21 mouse cellular contexts compared by ENCODE assay signal in the genomic region with DNA sequence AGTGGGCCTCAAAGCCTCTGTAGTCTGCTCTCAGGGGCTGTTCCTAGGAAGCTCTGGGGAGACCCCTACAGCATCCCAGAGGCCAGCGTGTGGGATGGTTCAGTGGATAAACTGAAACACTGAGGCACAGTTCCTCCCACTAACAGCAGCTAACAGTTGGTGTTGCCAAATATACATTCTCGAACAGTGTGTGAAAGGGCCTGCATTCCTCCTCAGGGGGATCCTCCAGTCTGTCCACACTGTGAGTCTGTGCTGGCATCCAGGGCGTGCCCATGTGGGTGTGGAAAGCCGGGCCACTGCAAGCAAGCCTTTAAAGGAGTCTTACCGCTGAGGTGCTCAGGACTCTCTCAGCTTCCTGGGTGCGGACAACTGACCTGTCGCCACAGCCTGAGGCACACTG. TPM values are rescaled to one million over a fixed set of nuclear protein-coding genes. Genes with fewer than 3 reads are reported as not detected.
DNase-seq lines count a peak whose midpoint lies in the region; ATAC-seq and TF ChIP-seq lines count a peak whose summit lies in the region.
"Had no signal": no experiment of that assay in that cellular context is flagged by ENCODE, and none has a peak within 500 bp of the region (broad histone marks: within the 10 kb centered on the region; RNA-seq: fewer than 3 reads in every experiment).

No protein-coding gene starts in this region.

- H3K36me3 ChIP-seq in forebrain, postnatal 0 days (ENCODE audit: insufficient read depth) = no peaks in the 10 kb centered on the region
- H3K36me3 ChIP-seq in forebrain, embryonic 13.5 days (ENCODE audit: poor library complexity, severe bottlenecking) = no peaks in the 10 kb centered on the region
- H3K36me3 ChIP-seq: neural tube, embryonic 13.5 days had no signal

- no peak overlapping the region for H3K27ac ChIP-seq in forebrain, postnatal 0 days (ENCODE audit: low read depth, low read length)
- no peak overlapping the region for H3K27ac ChIP-seq in forebrain, embryonic 13.5 days
- H3K27ac ChIP-seq: hindbrain, postnatal 0 days; liver, embryonic 14.5 days; neural tube, embryonic 13.5 days had no signal

- no peaks in the 10 kb centered on the region for H3K4me1 ChIP-seq in forebrain, postnatal 0 days (ENCODE audit: insufficient read depth)
- no peaks in the 10 kb centered on the region; the same call in 1 of the 2 replicates for H3K4me1 ChIP-seq in forebrain, embryonic 13.5 days
- H3K4me1 ChIP-seq: neural tube, embryonic 13.5 days had no signal

- ATAC-seq in forebrain, postnatal 0 days = no peak
- no peak for ATAC-seq in forebrain, embryonic 13.5 days
- ATAC-seq: hindbrain, postnatal 0 days; lung, postnatal 0 days had no signal

- no peaks in the 10 kb centered on the region for H3K9me3 ChIP-seq in forebrain, postnatal 0 days (ENCODE audit: low read length)
- no peaks in the 10 kb centered on the region for H3K9me3 ChIP-seq in forebrain, embryonic 13.5 days (replicated peaks)
- H3K9me3 ChIP-seq: neural tube, embryonic 13.5 days had no signal

- no peak overlapping the region for H3K4me3 ChIP-seq in forebrain, postnatal 0 days (ENCODE audit: low read depth, low read length)
- no peak overlapping the region for H3K4me3 ChIP-seq in forebrain, embryonic 13.5 days
- H3K4me3 ChIP-seq: neural tube, embryonic 13.5 days had no signal

- 0 out of 2 replicates have a peak, but pooled peaks have one; percentile 4 for TF ChIP-seq CTCF in forebrain, postnatal 0 days (IDR thresholded peaks at IDR 0.05; ENCODE audit: low read depth)

- no peak overlapping the region for H3K9ac ChIP-seq in forebrain, postnatal 0 days
- H3K9ac ChIP-seq in forebrain, embryonic 13.5 days = no peak overlapping the region
- H3K9ac ChIP-seq: liver, embryonic 14.5 days; neural tube, embryonic 13.5 days had no signal

- H3K27me3 ChIP-seq in forebrain, postnatal 0 days (ENCODE audit: insufficient read depth, low read length) = no peaks in the 10 kb centered on the region
- no peaks in the 10 kb centered on the region for H3K27me3 ChIP-seq in forebrain, embryonic 13.5 days
- H3K27me3 ChIP-seq: neural tube, embryonic 13.5 days had no signal

- intact Hi-C loops in left cerebral cortex, postnatal 4 days (cut with DNase I) = no loop called here
- intact Hi-C loops in left cerebral cortex, postnatal 36 days (cut with DNase I) = loop anchor here (2.0 kb wide), 1 partner anchor 62 kb away; a partner anchor contains a TSS

- H3K4me2 ChIP-seq in forebrain, postnatal 0 days (ENCODE audit: low read depth) = no peak overlapping the region
- H3K4me2 ChIP-seq in forebrain, embryonic 13.5 days = no peak overlapping the region
- H3K4me2 ChIP-seq: neural tube, embryonic 13.5 days had no signal

- no peak for DNase-seq in forebrain, postnatal 0 days
- peak; percentile 57 to 73 for DNase-seq in left cerebral cortex, adult 18-20 months (ENCODE audit: low spot score in 2 of 2)
- DNase-seq in left cerebral cortex, postnatal 4 days = no peak
- DNase-seq in left cerebral cortex, postnatal 36 days (ENCODE audit: low spot score in 2 of 2) = peak; percentile 63 to 65
- DNase-seq in telencephalon, adult 2 months (ENCODE audit: low read depth, low spot score) = peak; percentile 64
- no peak for DNase-seq in spleen, postnatal 14 days (ENCODE audit: low spot score in 2 of 2)
- DNase-seq: cerebellum, adult 11 months; embryo, embryonic 11 days; heart, adult 18-20 months; heart, postnatal 36 days; kidney, adult 8-10 months; kidney, postnatal 4 days; spleen, adult 18-20 months; thymus, postnatal 4 days had no signal

- 64% methylated on average over 7 of the region's 7 CpGs for WGBS in forebrain, postnatal 0 days
- WGBS in forebrain, embryonic 13.5 days = 65% methylated on average over 7 of the region's 7 CpGs

RNA-seq across cellular contexts. Expression of a gene that starts 21.6 kb away (rescaled TPM):
- total RNA-seq in forebrain, postnatal 0 days (2014; rRNA removed) = 7.2 and 7.5 TPM in 2 replicates
- polyA plus RNA-seq in forebrain, postnatal 0 days (2015; fragmentation: Nextera tagmentation; extraction: Ambion mirVana) = 5.7 and 6.2 TPM in 2 replicates
- polyA plus RNA-seq in forebrain, embryonic 13.5 days (2015; fragmentation: Nextera tagmentation; extraction: Ambion mirVana) = 2.1 and 2.4 TPM in 2 replicates
- total RNA-seq in left cerebral cortex, adult 18-20 months (2021) = 1 to 10 TPM; 6.3 to 6.7 TPM
- 1 to 10 TPM; 5.2 to 7.3 TPM for total RNA-seq in left cerebral cortex, postnatal 4 days (2021)
- 10 to 100 TPM in 1 of 2 experiments, 1 to 10 TPM in 1; 7.4 to 10.8 TPM for total RNA-seq in left cerebral cortex, postnatal 36 days (2021)
- total RNA-seq: megakaryocyte-erythroid progenitor cell, adult 5-6 weeks; monocyte, adult 5-6 weeks had no signal

Comparison
In these comparisons a context has a peak if more than half of its experiments do, and no peak if none do; other contexts are left out.
1. DNase-seq: peak in left cerebral cortex, adult 18-20 months (2 of 2), left cerebral cortex, postnatal 36 days (2 of 2) and telencephalon, adult 2 months (single experiment); none in forebrain, postnatal 0 days (single experiment), left cerebral cortex, postnatal 4 days (single experiment) and spleen, postnatal 14 days (0 of 2).